Mouse (Mus musculus): ENCODE results near the gene Cenpv.

GRCm38 (mm10) chr11:62498802-62499201 lies 40.3 kb downstream of the Cenpv start:
- TF ChIP-seq JUND (IDR thresholded peaks at IDR 0.05; ENCODE audit: low read depth, low read length) (no peak), POLR2A (IDR thresholded peaks at IDR 0.05; ENCODE audit: control insufficient read depth in 1 of 2, insufficient read depth in 1 of 2, low read depth in 1 of 2, low read length in 2 of 2, poor library complexity in 1 of 2) (no peak), CTCF (IDR thresholded peaks at IDR 0.05 in 2 of 3, conservative IDR thresholded peaks at IDR 0.05 in 1 of 3; ENCODE audit: control insufficient read depth in 1 of 3, insufficient read depth in 1 of 3, low read depth in 2 of 3, low read length in 3 of 3, poor library complexity in 1 of 3, severe bottlenecking in 1 of 3) (no peak), SIN3A (IDR thresholded peaks at IDR 0.05; ENCODE audit: low read length) (no peak), HCFC1 (IDR thresholded peaks at IDR 0.05; ENCODE audit: low read depth, low read length) (no peak), TCF12 (IDR thresholded peaks at IDR 0.05; ENCODE audit: low read depth, low read length) (no peak), POLR2AphosphoS2 (IDR thresholded peaks at IDR 0.05; ENCODE audit: low read length) (no peak), MXI1 (IDR thresholded peaks at IDR 0.05; ENCODE audit: low read depth, low read length) (no peak), BHLHE40 (IDR thresholded peaks at IDR 0.05; ENCODE audit: borderline replicate concordance, low read depth, low read length) (no peak), EP300 (IDR thresholded peaks at IDR 0.05; ENCODE audit: low read depth in 1 of 2, low read length in 2 of 2) (no peak), GATA1 (IDR thresholded peaks at IDR 0.05; ENCODE audit: low read depth, low read length) (no peak), E2F4 (IDR thresholded peaks at IDR 0.05; ENCODE audit: borderline replicate concordance, low read depth, low read length) (no peak)

All from MEL (cell line).